Mouse (Mus musculus): ENCODE measurements around the gene Maml3. TPM values are rescaled to one million over a fixed set of nuclear protein-coding genes. Genes with fewer than 3 reads are reported as not detected.

Gene Maml3
- polyA plus RNA-seq, 1 experiment = 4.8 TPM

GRCm38 (mm10) chr3:52090230-52090873 lies 14.5 kb downstream of the Maml3 start:
- no peak for DNase-seq (ENCODE audit: low spot score)

- peak; percentile 88 for DNase-seq (ENCODE audit: low spot score)
Measured at GRCm38 (mm10) chr3:52088458-52089341, 16.2 kb downstream of the Maml3 start.

GRCm38 (mm10) chr3:52087636-52088280 lies 17.1 kb downstream of the Maml3 start:
- no peak for DNase-seq (ENCODE audit: low spot score)

- DNase-seq (ENCODE audit: low spot score) = no peak
Measured at GRCm38 (mm10) chr3:52078763-52079162, 26.1 kb downstream of the Maml3 start.

GRCm38 (mm10) chr3:52073959-52074358 lies 30.9 kb downstream of the Maml3 start:
- no peak for DNase-seq (ENCODE audit: low spot score)

GRCm38 (mm10) chr3:52071996-52072395 lies 32.9 kb downstream of the Maml3 start:
- no peak for DNase-seq (ENCODE audit: low spot score)

- no peak for DNase-seq (ENCODE audit: low spot score)
Measured at GRCm38 (mm10) chr3:52070163-52070478, 34.8 kb downstream of the Maml3 start.

GRCm38 (mm10) chr3:52069304-52070162 lies 35.3 kb downstream of the Maml3 start:
- peak; percentile 63 for DNase-seq (ENCODE audit: low spot score)

GRCm38 (mm10) chr3:52068885-52069284 lies 36.0 kb downstream of the Maml3 start:
- DNase-seq (ENCODE audit: low spot score) = no peak

GRCm38 (mm10) chr3:52067181-52067580 lies 37.7 kb downstream of the Maml3 start:
- no peak for DNase-seq (ENCODE audit: low spot score)

GRCm38 (mm10) chr3:52066142-52066541 lies 38.7 kb downstream of the Maml3 start:
- no peak for DNase-seq (ENCODE audit: low spot score)

- DNase-seq (ENCODE audit: low spot score) = no peak
Measured at GRCm38 (mm10) chr3:52063261-52063655, 41.6 kb downstream of the Maml3 start.

GRCm38 (mm10) chr3:52062389-52063260 lies 42.3 kb downstream of the Maml3 start:
- DNase-seq (ENCODE audit: low spot score) = no peak

- DNase-seq (ENCODE audit: low spot score) = no peak
Measured at GRCm38 (mm10) chr3:52061472-52062388, 43.1 kb downstream of the Maml3 start.

- no peak for DNase-seq (ENCODE audit: low spot score)
Measured at GRCm38 (mm10) chr3:52060886-52061285, 44.0 kb downstream of the Maml3 start.

- DNase-seq (ENCODE audit: low spot score) = no peak
Measured at GRCm38 (mm10) chr3:52051801-52052200, 53.1 kb downstream of the Maml3 start.

GRCm38 (mm10) chr3:52048082-52048481 lies 56.8 kb downstream of the Maml3 start:
- no peak for DNase-seq (ENCODE audit: low spot score)

- DNase-seq (ENCODE audit: low spot score) = no peak
Measured at GRCm38 (mm10) chr3:52047537-52047936, 57.3 kb downstream of the Maml3 start.

GRCm38 (mm10) chr3:52046895-52047372 lies 57.9 kb downstream of the Maml3 start:
- peak; percentile 81 for DNase-seq (ENCODE audit: low spot score)

All from urinary bladder, adult 2 months (tissue).